Mouse (Mus musculus): ENCODE measurements around the gene Borcs7.

Borcs7 gene

GRCm38 (mm10) chr19:46662784-46663183 lies 26.9 kb upstream of the Borcs7 start:
- no peak for DNase-seq (ENCODE audit: low spot score)

- no peak for DNase-seq (ENCODE audit: low spot score)
These were observed 24.2 kb upstream of the Borcs7 start for GRCm38 (mm10) chr19:46665474-46665873.

DNA sequence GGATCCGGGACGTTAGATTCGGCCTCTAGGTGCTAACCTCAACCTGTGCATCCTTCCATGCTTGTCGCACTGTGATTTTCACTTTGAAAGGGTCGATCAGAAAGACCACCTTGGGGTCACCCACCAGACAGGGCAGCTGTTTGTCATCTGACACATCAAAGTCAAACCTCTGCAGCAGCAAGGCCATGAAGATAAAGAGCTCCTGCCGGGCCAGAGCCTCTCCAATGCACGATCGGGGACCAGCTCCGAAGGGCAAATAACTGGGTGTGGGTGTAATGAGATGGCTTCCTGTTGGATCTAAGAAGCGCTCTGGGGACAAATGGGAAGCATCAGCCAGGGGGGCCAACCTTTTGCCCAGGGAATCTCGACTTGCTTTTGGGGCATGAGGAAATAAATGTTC lies 22.4 kb upstream of the Borcs7 start:
- no peak for DNase-seq (ENCODE audit: low spot score)

DNA sequence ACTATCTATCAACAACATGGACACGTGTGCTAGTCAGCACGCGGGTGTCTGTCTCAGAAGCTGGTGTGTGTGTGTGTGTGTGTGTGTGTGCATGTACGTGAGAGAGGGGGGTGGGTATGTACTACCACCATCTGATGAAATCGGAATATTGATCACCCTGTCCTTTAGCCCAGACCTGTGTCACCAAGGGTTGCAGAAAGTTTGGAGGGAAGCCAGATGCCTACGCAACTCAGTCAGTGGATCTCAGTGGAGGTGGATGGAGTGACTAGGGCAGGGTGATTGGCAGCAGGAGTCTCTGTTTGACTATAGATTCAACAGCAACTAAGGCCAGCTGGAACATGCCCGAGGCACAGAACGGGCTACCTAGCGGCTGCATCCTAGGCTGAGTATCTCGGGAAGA lies 21.4 kb upstream of the Borcs7 start:
- DNase-seq (ENCODE audit: low spot score) = no peak

GRCm38 (mm10) chr19:46669802-46670201 lies 19.9 kb upstream of the Borcs7 start:
- no peak for DNase-seq (ENCODE audit: low spot score)

GRCm38 (mm10) chr19:46670691-46671090 lies 19.0 kb upstream of the Borcs7 start:
- peak; percentile 40 for DNase-seq (ENCODE audit: low spot score)

DNA sequence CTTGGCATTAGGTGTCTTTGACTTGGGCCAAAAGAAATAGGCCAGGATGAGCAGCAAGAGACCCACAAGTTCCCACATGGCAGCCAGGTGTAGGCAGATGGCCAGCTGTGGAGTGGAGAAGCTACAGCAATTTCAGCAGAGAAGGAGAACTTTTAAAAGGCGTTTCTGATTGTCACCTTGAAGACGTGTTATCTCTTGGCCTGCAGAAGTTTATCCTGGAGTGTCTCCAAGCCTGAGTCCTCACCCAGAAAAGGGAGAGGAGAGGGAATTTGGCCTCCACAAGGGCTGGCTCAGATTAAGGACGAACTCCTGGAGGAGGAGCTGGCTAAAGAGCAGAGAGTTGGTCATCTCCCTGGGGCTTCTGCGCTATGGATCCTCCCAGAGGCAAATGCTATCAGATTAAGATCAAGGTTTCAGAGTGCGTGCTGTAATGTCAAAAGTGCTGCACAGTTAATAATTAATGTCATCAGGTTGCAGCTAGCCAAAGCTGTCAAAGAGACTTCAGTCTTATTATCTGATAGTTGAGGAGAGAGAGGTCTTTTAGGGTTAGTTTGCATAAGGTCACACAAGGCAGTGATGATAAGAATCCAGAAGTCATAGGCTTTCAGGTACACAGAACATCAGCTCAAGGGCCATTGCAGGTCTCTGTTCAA lies 16.8 kb upstream of the Borcs7 start, which contains the start of gene Cyp17a1:
Gene Cyp17a1 (minus strand): TSS at position 407 of the 653 bp plus-strand sequence.
- no peak for DNase-seq (ENCODE audit: low spot score)

DNA sequence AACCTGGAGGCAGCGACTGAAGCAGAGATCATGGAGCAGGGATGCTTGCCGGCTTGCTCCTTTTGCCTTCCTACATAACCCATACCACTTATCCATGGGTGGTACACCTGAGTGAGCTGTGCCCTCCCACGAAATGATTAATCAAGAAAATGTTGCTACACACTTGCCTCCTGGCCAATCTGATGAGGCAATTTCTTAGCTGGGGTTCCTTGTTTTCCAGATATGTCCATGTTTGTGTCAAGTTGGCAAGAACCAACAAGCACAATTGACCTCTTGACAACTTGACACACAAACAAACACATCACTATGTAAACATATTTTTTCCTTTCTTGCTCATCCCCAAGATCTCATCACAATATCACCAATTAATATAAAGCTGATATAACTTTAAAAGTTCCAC lies 14.1 kb upstream of the Borcs7 start:
- no peak for DNase-seq (ENCODE audit: low spot score)

GRCm38 (mm10) chr19:46679720-46680383 lies 9.9 kb upstream of the Borcs7 start:
- no peak for DNase-seq (ENCODE audit: low spot score)

DNA sequence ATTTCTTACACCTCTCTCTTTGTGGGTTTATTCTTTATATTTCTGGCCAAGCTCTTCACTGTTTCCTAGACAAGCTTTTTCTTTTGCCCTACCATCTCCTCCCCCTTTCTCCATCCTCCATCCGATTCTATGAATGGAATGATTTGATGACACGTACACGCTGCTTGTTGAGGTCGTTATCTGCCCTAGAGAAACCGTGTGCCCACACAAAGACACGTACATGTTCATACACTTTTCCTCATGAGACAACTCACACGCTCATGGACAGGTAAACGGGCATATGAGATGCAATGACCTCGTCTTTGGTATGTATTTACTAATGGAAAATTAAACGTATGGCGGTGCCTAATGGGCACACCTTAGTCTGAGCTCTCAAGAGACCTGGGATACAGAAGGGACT lies 681 bp downstream of the Borcs7 start:
- no peak for DNase-seq (ENCODE audit: low spot score)

DNA sequence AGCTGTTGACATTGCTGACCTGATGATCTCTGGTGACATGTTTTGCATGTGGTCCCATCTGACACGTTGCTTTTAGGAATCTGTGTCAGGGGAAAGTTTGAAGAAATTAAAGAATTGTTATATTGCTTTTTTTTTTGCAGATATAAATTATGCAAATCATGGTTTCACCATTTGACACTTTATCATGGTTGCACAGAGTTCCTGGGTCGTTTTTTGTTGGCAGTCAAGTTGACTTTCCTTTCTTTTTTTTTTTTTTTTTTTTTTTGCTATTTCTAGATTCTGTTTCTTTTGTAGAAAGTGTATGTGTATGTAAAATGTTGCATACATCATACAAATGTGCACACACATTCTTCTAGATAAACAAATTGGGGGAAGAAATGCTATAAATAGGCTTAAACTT lies 1.4 kb downstream of the Borcs7 start:
- no peak for DNase-seq (ENCODE audit: low spot score)

DNA sequence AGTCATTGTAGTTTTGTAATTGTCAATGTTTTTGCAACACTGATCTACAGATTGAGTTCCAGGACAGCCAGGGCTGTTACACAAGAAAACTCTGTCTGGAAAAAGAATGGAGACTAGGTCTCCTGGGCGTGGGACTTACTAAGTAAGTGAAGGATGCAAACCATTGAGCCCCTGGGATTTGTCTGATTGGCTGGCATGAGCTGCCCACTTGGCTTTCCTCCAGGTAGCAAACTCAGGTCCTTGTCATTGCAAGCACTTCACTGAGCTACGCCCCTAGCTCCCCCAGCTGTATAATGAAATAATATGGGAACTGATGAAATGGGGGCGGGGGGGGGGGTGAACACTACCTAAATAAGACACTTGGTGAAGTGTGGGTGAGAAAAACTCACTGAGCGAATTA lies 3.4 kb downstream of the Borcs7 start:
- DNase-seq (ENCODE audit: low spot score) = no peak

- no peak for DNase-seq (ENCODE audit: low spot score)
These were observed 6.8 kb downstream of the Borcs7 start for GRCm38 (mm10) chr19:46696482-46696881.

- DNase-seq (ENCODE audit: low spot score) = no peak
These were observed 7.2 kb downstream of the Borcs7 start for GRCm38 (mm10) chr19:46696943-46697342.

DNA sequence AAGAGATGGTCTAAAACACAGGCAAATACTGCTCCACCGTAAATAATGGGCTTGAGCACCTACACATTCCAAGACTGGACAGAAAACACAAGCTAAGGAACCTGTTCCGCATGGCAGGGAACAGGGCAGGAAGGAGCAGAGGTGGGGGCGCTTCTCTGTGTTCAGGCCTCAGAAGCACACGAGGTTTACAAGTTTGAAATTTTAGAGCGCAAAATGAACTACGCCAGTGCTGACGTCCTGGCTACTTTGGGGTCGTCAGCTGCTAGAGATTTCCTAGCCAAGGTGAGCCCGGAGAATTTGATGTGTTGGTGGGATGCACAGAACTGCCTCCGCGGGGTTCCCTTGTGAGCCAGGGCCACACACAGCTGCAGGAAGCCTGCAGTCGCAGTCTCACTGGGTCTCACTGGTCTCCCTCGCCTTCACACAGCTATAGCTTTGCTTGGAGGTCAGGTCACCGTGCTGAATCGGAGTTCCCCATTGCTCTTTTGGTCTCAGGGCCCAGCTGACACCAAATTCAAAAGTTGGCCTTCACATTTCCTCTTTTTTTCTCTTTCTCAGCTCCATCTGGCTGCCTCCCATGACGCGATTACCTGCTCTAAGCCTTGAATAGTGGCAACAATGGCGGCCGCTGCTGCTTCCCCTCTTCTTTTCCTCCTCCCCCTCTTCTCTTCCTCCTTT lies 8.3 kb downstream of the Borcs7 start:
- no peak for DNase-seq (ENCODE audit: low spot score)

DNA sequence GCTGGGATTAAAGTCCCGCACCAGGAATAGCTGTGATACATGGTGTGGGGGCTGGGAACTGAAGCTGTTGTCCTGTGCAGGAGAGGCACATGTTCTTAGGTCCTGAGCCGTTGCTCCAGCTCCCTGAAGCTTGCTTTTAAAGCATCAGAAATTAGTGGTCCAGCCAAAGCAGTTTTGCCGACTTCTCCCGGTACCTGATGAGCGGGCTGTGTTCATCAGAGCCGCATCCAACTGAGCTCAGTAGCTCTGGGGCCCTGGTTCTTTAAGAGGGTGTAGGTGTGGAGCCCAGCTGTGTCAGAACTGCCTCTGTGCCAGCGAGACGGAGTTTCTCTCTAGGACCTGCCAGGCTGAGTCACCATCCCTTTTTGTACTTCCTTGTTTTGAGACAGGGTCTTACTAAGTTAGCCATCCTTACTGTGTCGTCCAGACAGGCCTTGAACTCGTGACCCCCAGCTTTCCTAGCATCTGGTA lies 9.3 kb downstream of the Borcs7 start:
- DNase-seq (ENCODE audit: low spot score) = no peak

GRCm38 (mm10) chr19:46701156-46701555 lies 11.4 kb downstream of the Borcs7 start:
- no peak for DNase-seq (ENCODE audit: low spot score)

DNA sequence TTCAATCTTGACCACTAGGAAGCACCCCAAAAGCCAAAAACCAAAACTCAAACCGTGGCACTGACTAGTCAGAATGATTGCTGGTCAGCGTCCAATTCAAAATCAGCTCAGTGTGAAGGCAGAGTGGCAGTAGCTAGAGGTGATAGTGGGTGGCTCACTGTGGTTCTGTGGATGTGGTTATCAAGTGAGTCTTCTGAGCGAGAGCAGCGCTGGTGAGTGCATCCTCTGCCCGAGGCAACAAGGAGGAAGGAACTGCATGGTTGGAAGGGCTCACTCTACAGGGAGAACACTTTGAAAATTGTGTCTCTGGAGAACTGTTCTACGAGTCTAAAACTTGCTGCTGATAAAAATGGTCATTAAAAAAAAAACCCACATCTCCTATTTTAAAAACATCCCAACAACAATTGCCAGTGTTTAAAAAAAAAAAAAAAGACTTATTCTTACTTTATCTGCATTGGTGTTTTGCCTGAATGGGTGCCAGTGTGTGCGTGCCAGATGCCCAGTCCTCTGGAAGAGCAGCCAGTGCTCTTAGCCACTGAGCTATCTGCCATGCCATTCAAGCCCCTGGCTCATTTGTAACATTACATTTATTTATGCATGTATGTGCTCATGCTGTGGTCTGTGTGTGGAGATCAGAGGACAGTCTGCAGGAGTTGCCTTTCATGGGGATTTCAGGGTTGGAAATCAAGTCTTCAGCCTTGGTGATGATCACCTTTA lies 16.2 kb downstream of the Borcs7 start:
- DNase-seq (ENCODE audit: low spot score) = peak; percentile 41

DNA sequence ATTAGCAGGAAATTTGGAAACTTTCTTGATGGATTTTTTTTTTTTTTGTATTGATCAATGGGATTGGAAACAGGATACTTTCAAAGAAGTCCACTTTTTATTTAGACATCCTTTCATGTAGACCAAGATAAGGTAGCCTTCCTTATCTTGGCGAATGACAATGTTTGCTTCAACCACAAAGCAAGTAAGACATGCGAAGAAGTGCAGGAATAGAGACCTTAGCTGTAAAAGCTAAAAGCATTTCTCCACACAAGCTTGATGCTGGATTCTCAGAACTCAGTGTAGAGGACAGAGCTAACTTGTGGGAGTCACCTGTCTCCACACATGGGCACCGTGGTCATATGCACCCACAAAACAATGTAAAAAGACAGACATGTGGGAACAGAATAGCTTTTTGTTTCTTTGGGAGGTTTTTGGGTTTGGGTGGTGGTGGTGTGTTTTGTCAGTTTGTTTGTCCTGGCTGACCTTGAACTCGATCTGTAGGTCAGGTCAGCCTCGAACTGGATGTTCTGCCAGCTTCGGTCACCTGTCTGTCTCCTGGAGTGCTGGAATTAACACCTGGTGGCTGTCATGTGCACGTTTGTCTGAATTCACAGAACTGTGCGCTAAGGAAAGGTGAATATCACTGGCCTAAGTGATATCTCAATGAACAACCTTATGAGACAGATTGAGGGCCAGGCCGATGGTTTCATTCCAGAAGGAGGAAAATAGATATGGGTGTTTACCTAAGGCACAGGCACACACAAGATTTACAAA lies 17.0 kb downstream of the Borcs7 start:
- DNase-seq (ENCODE audit: low spot score) = no peak

DNA sequence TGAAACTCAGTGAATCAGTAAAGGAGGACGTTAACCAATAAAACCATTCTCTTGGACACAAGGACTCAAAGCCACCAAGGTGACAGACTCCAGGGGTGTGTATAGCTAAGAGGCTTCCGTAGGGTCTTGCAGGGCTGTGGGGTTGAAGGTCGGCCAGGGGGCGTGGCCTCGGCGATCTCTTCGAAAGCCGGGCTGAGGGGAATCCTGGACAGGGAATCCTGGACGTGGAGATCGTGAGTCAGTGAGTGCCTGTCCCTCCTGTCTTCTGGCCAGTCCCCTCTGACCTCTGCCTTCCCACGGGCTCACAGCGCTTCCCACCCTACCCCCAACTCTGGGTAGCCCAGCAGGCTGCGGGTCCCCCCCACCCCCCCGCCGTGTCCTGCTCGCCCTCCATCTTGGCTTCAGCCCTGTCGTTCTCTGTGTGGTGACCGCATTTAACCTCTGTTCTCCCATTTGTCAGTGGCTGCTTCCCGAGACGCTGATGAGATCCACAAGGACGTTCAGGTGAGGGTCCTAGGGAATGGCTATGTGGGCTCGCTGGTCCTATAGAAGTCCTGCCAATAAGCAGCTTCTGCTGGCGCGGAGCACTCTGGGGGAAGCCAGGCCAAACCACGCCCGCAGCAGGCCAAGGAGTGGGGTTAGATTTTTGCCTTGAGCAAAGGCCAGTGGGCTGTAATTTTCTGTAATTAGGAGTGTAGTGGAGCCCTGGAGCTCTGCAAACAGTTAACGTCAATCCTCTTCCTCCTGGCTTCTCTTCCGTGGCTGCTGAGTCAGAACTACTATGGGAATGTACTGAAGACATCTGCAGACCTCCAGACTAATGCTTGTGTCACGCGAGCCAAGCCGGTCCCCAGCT lies 17.8 kb downstream of the Borcs7 start, which contains the start of gene As3mt:
Gene As3mt (plus strand): TSS at position 163 of the 856 bp plus-strand sequence.
- DNase-seq (ENCODE audit: low spot score) = peak; percentile 52

GRCm38 (mm10) chr19:46710614-46711013 lies 20.9 kb downstream of the Borcs7 start:
- DNase-seq (ENCODE audit: low spot score) = no peak
